Mouse (Mus musculus) neural tube, embryonic 11.5 days (tissue): Measurements from ENCODE around the gene Syngap1. TPM values are rescaled to one million over a fixed set of nuclear protein-coding genes. Genes with fewer than 3 reads are reported as not detected.
A peak's percentile ranks its signal among the peaks of the same experiment; 100 is the strongest.

Experiments used
- ATAC-seq: fragments of 200-750 bp; cut with Nextera tagmentation; 2 replicates; pipeline ENCODE4 v1.8.0; 2017; ENCODE audit warnings: moderate number of reproducible peaks, mild to moderate bottlenecking, moderate TSS enrichment, moderate library complexity; ENCODE audit not compliant: insufficient read depth, low FRiP score, low TSS enrichment
- DNase-seq: peaks from one replicate; pipeline ENCODE4 v3.0.0-alpha.2; 2015; ENCODE audit warnings: low spot score
- H3K27ac ChIP-seq: fragments of 300-500 bp; sonication (generic); 2 replicates; pipeline ENCODE4 v1.5.1; 2014; ENCODE audit warnings: low read depth, mild to moderate bottlenecking, low read length
- H3K27me3 ChIP-seq: fragments of 300-500 bp; sonication (generic); 2 replicates; pipeline ENCODE4 v1.6.1; 2014; ENCODE audit warnings: mild to moderate bottlenecking, low read length, mixed read lengths; ENCODE audit not compliant: control insufficient read depth, insufficient read depth
- H3K36me3 ChIP-seq: fragments of 300-500 bp; sonication (generic); 2 replicates; pipeline ENCODE4 v1.6.1; 2014; ENCODE audit warnings: mild to moderate bottlenecking, low read length, moderate library complexity, mixed read lengths; ENCODE audit not compliant: control insufficient read depth, insufficient read depth
- H3K4me1 ChIP-seq: fragments of 300-500 bp; sonication (generic); 2 replicates; pipeline ENCODE4 v1.6.1; 2014; ENCODE audit warnings: low read length, mixed read lengths; ENCODE audit not compliant: control insufficient read depth, insufficient read depth
- H3K4me2 ChIP-seq: fragments of 300-500 bp; sonication (generic); 2 replicates; pipeline ENCODE4 v1.6.1; 2014; ENCODE audit warnings: low read depth, mild to moderate bottlenecking, moderate library complexity
- H3K4me3 ChIP-seq: fragments of 300-500 bp; sonication (generic); 2 replicates; pipeline ENCODE4 v1.5.1; 2014; ENCODE audit warnings: low read depth, low read length
- H3K9ac ChIP-seq: fragments of 300-500 bp; sonication (generic); 2 replicates; pipeline ENCODE4 v1.6.1; 2014; ENCODE audit warnings: mild to moderate bottlenecking, low read length
- H3K9me3 ChIP-seq: fragments of 300-500 bp; sonication (generic); 2 replicates; pipeline ENCODE4 v1.6.1; 2016; ENCODE audit warnings: low read length; ENCODE audit not compliant: control insufficient read depth
- WGBS: fragments of 180-500 bp; shearing (Covaris S2); extraction: QIAGEN DNeasy Blood & Tissue Kit; methylation state at CpG from one replicate; pipeline ENCODE4 v1.1.7; 2014; 5-methylcytosine and 5-hydroxymethylcytosine counted together
- polyA plus RNA-seq: library from polyadenylated mRNA; unstranded; fragments of >200 nt; fragmentation: Nextera tagmentation; extraction: Ambion mirVana; gene quantifications from 2 replicates; pipeline ENCODE4 v1.2.1, GENCODE M21; 2014

The Syngap1 gene
- polyA plus RNA-seq, 1 experiment from 2014 or later, result 2.8 TPM

DNA sequence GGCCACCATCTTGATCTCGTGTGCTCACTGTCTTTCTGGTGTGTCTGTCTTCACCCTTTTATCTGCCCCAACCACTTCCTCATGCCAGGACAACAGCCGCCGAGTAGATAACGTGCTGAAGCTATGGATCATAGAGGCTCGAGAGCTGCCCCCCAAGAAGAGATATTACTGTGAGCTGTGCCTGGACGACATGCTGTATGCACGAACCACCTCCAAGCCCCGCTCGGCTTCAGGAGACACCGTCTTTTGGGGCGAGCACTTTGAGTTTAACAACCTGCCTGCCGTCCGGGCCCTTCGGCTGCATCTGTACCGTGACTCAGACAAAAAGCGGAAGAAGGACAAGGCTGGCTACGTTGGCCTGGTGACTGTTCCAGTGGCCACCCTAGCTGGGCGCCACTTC, 15.8 kb downstream of the Syngap1 start:
- H3K4me3 ChIP-seq, result no peak overlapping the region
- H3K9ac ChIP-seq, result no peak overlapping the region
- no peaks in the 10 kb centered on the region for H3K27me3 ChIP-seq
- no peak overlapping the region for H3K4me2 ChIP-seq
- WGBS, result 93% methylated on average over 18 of the region's 18 CpGs
- H3K27ac ChIP-seq, result no peak overlapping the region
- H3K36me3 ChIP-seq, result peaks cover 18% of the 10 kb centered on the region
- no peak for ATAC-seq
- H3K4me1 ChIP-seq, result peaks cover 13% of the 10 kb centered on the region
- H3K9me3 ChIP-seq, result no peaks in the 10 kb centered on the region
- DNase-seq, result no peak

DNA sequence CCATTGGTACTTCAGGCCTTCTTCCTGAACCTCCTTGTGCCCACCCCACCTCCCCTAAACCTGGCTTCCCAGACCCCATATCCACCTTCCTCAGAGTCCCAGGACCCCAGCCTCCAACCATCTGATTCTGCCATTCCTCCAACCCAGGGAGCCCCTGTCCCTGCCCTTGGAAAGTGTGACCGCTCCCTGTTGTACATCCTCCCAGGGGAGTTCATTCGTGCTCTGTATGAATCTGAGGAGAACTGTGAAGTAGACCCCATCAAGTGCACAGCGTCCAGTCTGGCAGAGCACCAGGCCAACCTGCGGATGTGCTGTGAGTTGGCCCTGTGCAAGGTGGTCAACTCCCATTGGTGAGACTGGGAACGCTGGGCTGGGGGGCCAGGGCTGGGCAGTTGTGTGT, 16.8 kb downstream of the Syngap1 start:
- 93% methylated on average over 5 of the region's 5 CpGs for WGBS
- H3K4me2 ChIP-seq, result no peak overlapping the region
- H3K9ac ChIP-seq, result no peak overlapping the region
- no peak for DNase-seq
- ATAC-seq, result no peak
- H3K9me3 ChIP-seq, result no peaks in the 10 kb centered on the region
- peaks cover 18% of the 10 kb centered on the region for H3K36me3 ChIP-seq
- no peak overlapping the region for H3K4me3 ChIP-seq
- peaks cover 4% of the 10 kb centered on the region; the same call in 1 of the 2 replicates for H3K4me1 ChIP-seq
- no peak overlapping the region for H3K27ac ChIP-seq
- no peaks in the 10 kb centered on the region for H3K27me3 ChIP-seq

DNA sequence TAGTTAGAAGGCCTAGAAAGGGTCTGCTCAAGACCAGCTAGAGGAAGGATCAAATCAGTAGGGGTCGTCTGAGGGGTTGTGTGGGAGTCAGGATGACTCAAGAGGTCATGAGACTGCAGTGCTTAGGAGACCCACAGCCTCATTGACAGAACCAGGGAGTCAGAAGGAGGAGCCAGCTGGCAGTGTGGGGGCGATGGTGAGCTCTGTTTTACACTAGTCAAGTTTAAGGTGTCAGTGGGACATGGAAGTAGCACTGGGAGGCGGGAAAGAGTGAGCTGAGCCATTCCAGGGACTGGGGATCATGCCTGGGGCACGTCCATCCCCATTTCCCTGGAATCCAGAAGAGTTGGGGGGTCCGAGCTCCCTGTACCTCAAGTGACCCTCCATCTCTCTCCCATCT, 17.8 kb downstream of the Syngap1 start:
- Histone ChIP-seq H3K4me2 (no peak overlapping the region), H3K4me3 (no peak overlapping the region), H3K9ac (no peak overlapping the region), H3K27me3 (no peaks in the 10 kb centered on the region), H3K9me3 (no peaks in the 10 kb centered on the region), H3K36me3 (peaks cover 20% of the 10 kb centered on the region), H3K27ac (no peak overlapping the region), H3K4me1 (no peaks in the 10 kb centered on the region; the same call in 1 of the 2 replicates)
- no peak for DNase-seq
- WGBS, result 67% methylated on average over 5 of the region's 5 CpGs
- ATAC-seq, result no peak

DNA sequence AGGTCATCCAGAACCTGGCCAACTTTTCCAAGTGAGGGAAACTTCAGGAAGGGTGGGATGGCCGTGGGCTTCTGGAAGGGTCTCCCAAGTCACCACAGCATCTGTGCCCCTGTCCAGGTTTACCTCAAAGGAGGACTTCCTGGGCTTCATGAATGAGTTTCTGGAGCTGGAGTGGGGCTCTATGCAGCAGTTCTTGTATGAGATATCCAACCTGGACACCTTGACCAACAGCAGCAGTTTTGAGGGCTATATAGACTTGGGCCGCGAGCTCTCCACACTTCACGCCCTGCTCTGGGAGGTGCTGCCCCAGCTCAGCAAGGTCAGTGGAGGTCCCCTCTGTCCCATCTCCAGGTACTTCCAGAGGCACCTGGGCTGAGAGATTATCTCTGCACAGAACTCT, 18.8 kb downstream of the Syngap1 start:
- Histone ChIP-seq H3K4me2 (no peak overlapping the region), H3K9me3 (no peaks in the 10 kb centered on the region), H3K9ac (no peak overlapping the region), H3K4me1 (no peaks in the 10 kb centered on the region), H3K4me3 (no peak overlapping the region), H3K36me3 (peaks cover 22% of the 10 kb centered on the region), H3K27me3 (no peaks in the 10 kb centered on the region), H3K27ac (no peak overlapping the region)
- no peak for ATAC-seq
- 92% methylated on average over 4 of the region's 4 CpGs for WGBS
- DNase-seq, result no peak

DNA sequence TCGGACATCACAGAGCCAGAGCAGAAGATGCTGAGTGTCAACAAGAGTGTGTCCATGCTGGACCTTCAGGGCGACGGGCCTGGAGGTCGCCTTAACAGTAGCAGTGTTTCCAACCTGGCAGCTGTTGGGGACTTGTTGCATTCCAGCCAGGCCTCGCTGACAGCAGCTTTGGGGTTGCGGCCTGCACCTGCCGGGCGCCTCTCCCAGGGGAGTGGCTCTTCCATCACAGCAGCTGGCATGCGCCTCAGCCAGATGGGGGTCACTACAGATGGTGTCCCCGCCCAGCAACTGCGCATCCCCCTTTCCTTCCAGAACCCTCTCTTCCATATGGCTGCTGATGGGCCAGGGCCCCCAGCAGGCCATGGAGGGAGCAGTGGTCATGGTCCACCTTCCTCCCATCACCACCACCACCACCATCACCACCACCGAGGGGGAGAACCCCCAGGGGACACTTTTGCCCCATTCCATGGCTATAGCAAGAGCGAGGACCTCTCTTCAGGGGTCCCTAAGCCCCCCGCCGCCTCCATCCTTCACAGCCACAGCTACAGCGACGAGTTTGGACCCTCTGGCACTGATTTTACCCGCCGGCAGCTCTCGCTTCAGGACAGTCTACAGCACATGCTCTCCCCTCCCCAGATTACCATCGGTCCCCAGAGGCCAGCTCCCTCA, 20.7 kb downstream of the Syngap1 start:
- Histone ChIP-seq H3K4me3 (no peak overlapping the region), H3K9ac (no peak overlapping the region), H3K9me3 (no peaks in the 10 kb centered on the region), H3K4me1 (no peaks in the 10 kb centered on the region), H3K4me2 (no peak overlapping the region), H3K27ac (no peak overlapping the region), H3K36me3 (peaks cover 21% of the 10 kb centered on the region), H3K27me3 (no peaks in the 10 kb centered on the region)
- ATAC-seq (no peak), DNase-seq (no peak)
- WGBS, result 91% methylated on average over 21 of the region's 21 CpGs

DNA sequence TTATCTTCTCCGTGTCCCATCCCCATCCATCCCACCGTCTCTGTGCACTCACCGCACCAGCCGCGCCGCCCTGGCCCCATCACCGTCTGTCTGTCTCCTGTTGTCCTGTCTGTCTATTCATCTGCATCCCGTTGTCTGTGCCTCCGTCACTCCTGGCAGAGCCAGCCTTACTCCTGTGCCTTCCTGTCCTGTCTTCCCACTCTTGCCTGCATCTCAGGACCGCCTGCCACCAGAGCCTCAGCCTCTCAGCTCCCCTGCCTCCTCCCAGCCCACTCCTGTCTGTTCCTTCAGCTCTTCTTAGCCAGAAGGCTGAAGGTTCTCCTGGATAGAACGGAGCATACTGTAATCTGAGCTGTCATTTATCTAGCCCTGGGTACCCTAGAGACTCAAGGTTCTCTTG, 25.9 kb downstream of the Syngap1 start:
- WGBS, result 93% methylated on average over 11 of the region's 11 CpGs
- Histone ChIP-seq H3K36me3 (peaks cover 7% of the 10 kb centered on the region), H3K27ac (no peak overlapping the region), H3K9ac (no peak overlapping the region), H3K27me3 (no peaks in the 10 kb centered on the region), H3K9me3 (no peaks in the 10 kb centered on the region), H3K4me2 (no peak overlapping the region), H3K4me3 (no peak overlapping the region), H3K4me1 (no peaks in the 10 kb centered on the region)
- DNase-seq, result no peak
- ATAC-seq, result no peak

DNA sequence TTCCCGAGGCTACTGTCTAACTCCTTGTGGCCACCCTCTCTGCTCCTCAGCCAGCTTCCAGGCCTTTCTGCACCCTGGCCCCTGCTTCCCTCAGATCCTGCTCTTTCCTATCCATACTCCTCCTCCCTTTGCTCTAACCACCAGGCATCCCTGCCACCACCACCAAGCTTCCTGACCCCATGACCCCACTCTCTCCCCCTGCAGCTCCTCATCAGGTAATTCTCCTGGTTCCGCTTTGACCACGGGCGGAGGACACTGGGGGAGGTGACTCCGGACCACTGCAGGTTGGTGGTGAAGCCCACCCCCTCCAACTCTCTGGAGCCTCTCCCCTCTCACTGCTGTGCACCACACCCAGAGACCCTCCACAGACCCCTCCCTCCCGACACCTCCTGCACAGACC, 26.4 kb downstream of the Syngap1 start:
- peaks cover 7% of the 10 kb centered on the region for H3K36me3 ChIP-seq
- H3K9me3 ChIP-seq, result no peaks in the 10 kb centered on the region
- ATAC-seq (no peak), DNase-seq (no peak)
- no peak overlapping the region for H3K9ac ChIP-seq
- no peaks in the 10 kb centered on the region for H3K27me3 ChIP-seq
- H3K4me2 ChIP-seq, result no peak overlapping the region
- no peak overlapping the region for H3K27ac ChIP-seq
- no peaks in the 10 kb centered on the region for H3K4me1 ChIP-seq
- no peak overlapping the region for H3K4me3 ChIP-seq
- 92% methylated on average over 6 of the region's 6 CpGs for WGBS

DNA sequence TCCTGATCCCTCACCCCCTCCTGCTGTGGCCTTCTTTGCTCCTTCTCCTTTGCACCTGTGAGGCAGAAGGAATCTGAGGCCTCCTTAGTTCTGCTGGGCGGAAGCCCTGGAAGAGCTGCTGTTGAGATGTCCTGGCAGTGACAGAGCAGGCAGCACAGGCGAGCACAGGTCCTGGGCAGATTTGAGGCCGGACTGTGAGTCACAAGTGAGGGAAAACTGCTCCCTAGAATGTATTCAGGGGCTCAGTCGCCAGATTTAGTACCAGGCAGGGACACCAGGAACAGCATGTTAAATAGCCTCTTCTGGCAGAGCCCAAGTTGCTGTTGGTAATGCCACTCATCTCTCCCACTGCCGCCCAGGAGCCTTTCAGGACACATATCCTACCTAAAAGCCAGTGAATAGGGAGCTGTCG, 27.2 kb downstream of the Syngap1 start:
- Histone ChIP-seq H3K4me2 (no peak overlapping the region), H3K9ac (peak overlapping the region; percentile 18; the same call in 1 of the 2 replicates), H3K4me1 (no peaks in the 10 kb centered on the region), H3K36me3 (peaks cover 5% of the 10 kb centered on the region), H3K4me3 (no peak overlapping the region), H3K27me3 (no peaks in the 10 kb centered on the region), H3K9me3 (no peaks in the 10 kb centered on the region), H3K27ac (no peak overlapping the region)
- DNase-seq, result no peak
- 73% methylated on average over 6 of the region's 6 CpGs for WGBS
- no peak for ATAC-seq

DNA sequence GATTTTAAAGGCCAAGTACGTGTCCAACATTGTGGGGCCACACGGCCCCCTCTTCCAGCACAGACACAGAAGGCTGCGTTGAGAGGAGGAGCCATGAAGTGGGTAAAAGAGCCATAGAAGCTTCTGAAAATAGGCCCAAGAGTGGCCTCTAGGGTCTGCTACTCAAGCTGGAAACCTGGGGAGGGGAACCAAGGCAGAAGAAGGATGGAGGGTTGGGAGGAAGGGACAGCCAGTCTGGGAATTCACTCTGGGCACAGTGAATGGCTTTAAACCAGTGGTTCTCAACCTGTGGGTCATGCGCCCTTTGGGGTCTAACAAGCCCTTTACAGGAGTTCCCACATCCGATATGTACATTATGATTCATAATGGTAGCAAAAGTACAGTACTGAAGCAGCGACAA, 28.2 kb downstream of the Syngap1 start:
- ATAC-seq, result no peak

More for the DNA sequence above, 28.2 kb downstream of the Syngap1 start:
- Histone ChIP-seq H3K4me3 (no peak overlapping the region), H3K36me3 (peaks cover 5% of the 10 kb centered on the region), H3K27me3 (no peaks in the 10 kb centered on the region), H3K4me1 (peaks cover 7% of the 10 kb centered on the region), H3K27ac (no peak overlapping the region), H3K4me2 (no peak overlapping the region), H3K9ac (no peak overlapping the region), H3K9me3 (no peaks in the 10 kb centered on the region)
- 88% methylated on average over 6 of the region's 6 CpGs for WGBS
- no peak for DNase-seq
